Mouse (Mus musculus) MEL (cell line): Measurements from ENCODE around the gene Efcc1. TPM values are rescaled to one million over a fixed set of nuclear protein-coding genes. Genes with fewer than 3 reads are reported as not detected.

Experiments
- DNase-seq: peaks from one replicate; pipeline ENCODE4 v3.0.0; 2011; ENCODE audit warnings: low read depth, low spot score
- H3K27ac ChIP-seq: 2 replicates; pipeline ENCODE4 v1.5.1; 2012; ENCODE audit warnings: low read depth, mild to moderate bottlenecking, control low read depth, low read length, moderate library complexity; ENCODE audit not compliant: control insufficient read depth
- H3K27me3 ChIP-seq, 2 experiments: fragments of 150-350 bp in 1 of 2; sonication (generic) in 1 of 2; 2 replicates each; pipeline ENCODE4 v1.6.1; 2012; ENCODE audit warnings: low read length in 2 of 2, mild to moderate bottlenecking in 2 of 2, improper control_type of control experiment in 1 of 2, moderate library complexity in 1 of 2; ENCODE audit not compliant: insufficient read depth in 2 of 2, control insufficient read depth in 1 of 2
- H3K36me3 ChIP-seq, 2 experiments: 2 replicates each; pipeline ENCODE4 v1.6.1; 2012 to 2014; ENCODE audit warnings: low read length in 2 of 2, improper control_type of control experiment in 1 of 2, inconsistent platforms in 1 of 2, mild to moderate bottlenecking in 1 of 2; ENCODE audit not compliant: insufficient read depth in 2 of 2, control insufficient read depth in 1 of 2
- H3K4me1 ChIP-seq, 2 experiments: fragments of 150-350 bp in 1 of 2; sonication (generic) in 1 of 2; 2 replicates each; pipeline ENCODE4 v1.6.1; 2012; ENCODE audit warnings: low read length in 2 of 2, improper control_type of control experiment in 1 of 2, mild to moderate bottlenecking in 1 of 2; ENCODE audit not compliant: insufficient read depth in 2 of 2, control insufficient read depth in 1 of 2
- H3K4me3 ChIP-seq, 2 experiments: fragments of 150-350 bp in 1 of 2; sonication (generic) in 1 of 2; 2 replicates each; pipeline ENCODE4 v1.5.1; 2012; ENCODE audit warnings: low read depth in 2 of 2, low read length in 2 of 2, mild to moderate bottlenecking in 2 of 2, moderate library complexity in 2 of 2, control low read depth in 1 of 2, improper control_type of control experiment in 1 of 2; ENCODE audit not compliant: control insufficient read depth in 1 of 2, insufficient read depth in 1 of 2
- H3K79me2 ChIP-seq: 2 replicates; pipeline ENCODE4 v1.6.1; 2012; ENCODE audit warnings: mild to moderate bottlenecking, low read length, moderate library complexity; ENCODE audit not compliant: control insufficient read depth, poor library complexity, insufficient read depth
- H3K9ac ChIP-seq: 2 replicates; pipeline ENCODE4 v1.6.1; 2012; ENCODE audit warnings: low read depth, mild to moderate bottlenecking, control low read depth, low read length, moderate library complexity; ENCODE audit not compliant: control insufficient read depth, poor library complexity, severe bottlenecking
- H3K9me3 ChIP-seq: fragments of 150-350 bp; sonication (generic); replicated peaks from 2 replicates; pipeline ENCODE4 v1.6.1; 2012; ENCODE audit warnings: mild to moderate bottlenecking, low read length, improper control_type of control experiment, moderate library complexity; ENCODE audit not compliant: insufficient read depth
- CHD2 ChIP-seq: IDR thresholded peaks from 2 replicates; pipeline ENCODE4 v1.6.1; 2011; ENCODE audit warnings: low read length, improper control_type of control experiment
- CTCF ChIP-seq, 3 experiments: IDR thresholded peaks in 2 of 3; conservative IDR thresholded peaks in 1 of 3; 2 replicates each; pipeline ENCODE4 v1.5.1; 2011 to 2012; ENCODE audit warnings: low read length in 3 of 3, low read depth in 2 of 3, mild to moderate bottlenecking in 2 of 3, improper control_type of control experiment in 1 of 3, inconsistent platforms in 1 of 3, mixed read lengths in 1 of 3, moderate library complexity in 1 of 3; ENCODE audit not compliant: control insufficient read depth in 1 of 3, insufficient read depth in 1 of 3, poor library complexity in 1 of 3, severe bottlenecking in 1 of 3
- E2F4 ChIP-seq: IDR thresholded peaks from 2 replicates; pipeline ENCODE4 v1.6.1; 2011; ENCODE audit warnings: low read depth, low read length, improper control_type of control experiment, borderline replicate concordance
- GABPA ChIP-seq: IDR thresholded peaks from 2 replicates; pipeline ENCODE4 v1.6.1; 2012; ENCODE audit warnings: low read depth, mild to moderate bottlenecking, inconsistent platforms, low read length, improper control_type of control experiment, moderate library complexity
- GATA1 ChIP-seq: IDR thresholded peaks from 2 replicates; pipeline ENCODE4 v1.6.1; 2011; ENCODE audit warnings: low read depth, low read length, improper control_type of control experiment
- KAT2A ChIP-seq: conservative IDR thresholded peaks from 2 replicates; pipeline ENCODE4 v1.6.1; 2012; ENCODE audit warnings: low read depth, low read length, improper control_type of control experiment, inconsistent platforms
- MAFK ChIP-seq: IDR thresholded peaks from 2 replicates; pipeline ENCODE4 v1.6.1; 2011; ENCODE audit warnings: low read depth, mild to moderate bottlenecking, low read length, improper control_type of control experiment, borderline replicate concordance
- MAZ ChIP-seq: IDR thresholded peaks from 2 replicates; pipeline ENCODE4 v1.6.1; 2012; ENCODE audit warnings: low read depth, mild to moderate bottlenecking, inconsistent platforms, low read length, improper control_type of control experiment
- POLR2AphosphoS5 ChIP-seq: IDR thresholded peaks from 2 replicates; pipeline ENCODE4 v1.6.1; 2012; ENCODE audit warnings: low read depth, borderline replicate concordance, mild to moderate bottlenecking, inconsistent platforms, low read length, moderate library complexity, mixed read lengths
- RAD21 ChIP-seq: IDR thresholded peaks from 2 replicates; pipeline ENCODE4 v1.6.1; 2011; ENCODE audit warnings: mild to moderate bottlenecking, low read depth, low read length, improper control_type of control experiment
- RCOR1 ChIP-seq: IDR thresholded peaks from 2 replicates; pipeline ENCODE4 v1.6.1; 2012; ENCODE audit warnings: low read depth, mild to moderate bottlenecking, inconsistent platforms, low read length, improper control_type of control experiment
- SMC3 ChIP-seq: IDR thresholded peaks from 2 replicates; pipeline ENCODE4 v1.6.1; 2011; ENCODE audit warnings: low read depth, low read length, improper control_type of control experiment
- TCF12 ChIP-seq: IDR thresholded peaks from 2 replicates; pipeline ENCODE4 v1.6.1; 2014; ENCODE audit warnings: low read depth, mild to moderate bottlenecking, inconsistent platforms, low read length, improper control_type of control experiment, moderate library complexity
- UBTF ChIP-seq: IDR thresholded peaks from 2 replicates; pipeline ENCODE4 v1.6.1; 2012; ENCODE audit warnings: low read depth, mild to moderate bottlenecking, inconsistent platforms, low read length, improper control_type of control experiment, moderate library complexity, borderline replicate concordance; ENCODE audit not compliant: insufficient read depth
- USF1 ChIP-seq: IDR thresholded peaks from 2 replicates; pipeline ENCODE4 v1.6.1; 2014; ENCODE audit warnings: low read depth, mild to moderate bottlenecking, inconsistent platforms, low read length, improper control_type of control experiment, moderate library complexity
- ZNF384 ChIP-seq: IDR thresholded peaks from 2 replicates; pipeline ENCODE4 v1.6.1; 2012; ENCODE audit warnings: low read depth, mild to moderate bottlenecking, inconsistent platforms, low read length, improper control_type of control experiment
- polyA plus RNA-seq, 2 experiments: library from polyadenylated mRNA; stranded (reverse) in 1 of 2; unstranded in 1 of 2; fragments of >175 nt in 1 of 2; fragments of >200 nt in 1 of 2; gene quantifications; 2 replicates each; pipeline versions ENCODE4 v1.2.1 to v1.2.4; 2012; ENCODE audit warnings: low replicate concordance in 2 of 2, low read depth in 1 of 2; ENCODE audit not compliant: insufficient read length in 2 of 2, insufficient read depth in 1 of 2, missing spikeins in 1 of 2
- total RNA-seq: library from RNA; depleted of rRNA; stranded (reverse); fragments of 300-350 nt; gene quantifications from 2 replicates; pipeline ENCODE4 v1.2.3, GENCODE M21; 2012

Gene Efcc1
- total and polyA plus RNA-seq, 3 experiments = 0.27 to 1.2 TPM; not detected in 1

GRCm38 (mm10) chr6:87745301-87745700 lies 14.6 kb downstream of the Efcc1 start:
- no peak for DNase-seq
- no peaks in the 10 kb centered on the region for H3K9me3 ChIP-seq
- H3K4me3 ChIP-seq = no peak overlapping the region
- H3K36me3 ChIP-seq = peaks cover 0 to 43% of the 10 kb centered on the region in 2 experiments; a peak in 2 of 4 replicates
- peak overlapping the region; percentile 13; the same call in 1 of the 2 replicates for H3K27ac ChIP-seq
- H3K27me3 ChIP-seq = no peaks in the 10 kb centered on the region
- no peaks in the 10 kb centered on the region for H3K79me2 ChIP-seq
- H3K4me1 ChIP-seq = peaks cover 25 to 67% of the 10 kb centered on the region in 2 experiments
- no peak for TF ChIP-seq USF1
- no peak for TF ChIP-seq MAFK
- TF ChIP-seq KAT2A = no peak
- no peak for TF ChIP-seq E2F4
- no peak for TF ChIP-seq MAZ
- no peak overlapping the region for H3K9ac ChIP-seq

- Histone ChIP-seq H3K9me3 (no peaks in the 10 kb centered on the region), H3K27ac (no peak overlapping the region), H3K36me3 (peaks cover 0 to 39% of the 10 kb centered on the region in 2 experiments; a peak in 2 of 4 replicates), H3K27me3 (no peaks in the 10 kb centered on the region), H3K79me2 (no peaks in the 10 kb centered on the region)
- TF ChIP-seq SMC3 (no peak), USF1 (no peak), GABPA (no peak), TCF12 (no peak), POLR2AphosphoS5 (no peak), ZNF384 (no peak), RAD21 (no peak), CTCF (IDR thresholded peaks at IDR 0.05 in 2 of 3, conservative IDR thresholded peaks at IDR 0.05 in 1 of 3; ENCODE audit: control insufficient read depth in 1 of 3, insufficient read depth in 1 of 3, low read depth in 2 of 3, low read length in 3 of 3, poor library complexity in 1 of 3, severe bottlenecking in 1 of 3) (no peak), MAZ (no peak), CHD2 (no peak), RCOR1 (no peak), UBTF (no peak), GATA1 (no peak)
- TF ChIP-seq, all 39 proteins: peak for 0
- H3K4me1 ChIP-seq = peaks cover 21 to 61% of the 10 kb centered on the region in 2 experiments
- H3K4me3 ChIP-seq = no peak overlapping the region
- no peak for DNase-seq
- H3K9ac ChIP-seq = no peak overlapping the region
Measured at GRCm38 (mm10) chr6:87746059-87746458, 15.4 kb downstream of the Efcc1 start.
